Mouse (Mus musculus): ENCODE measurements around the gene Amn.

Gene Amn

GRCm38 (mm10) chr12:111270629-111271277 lies at the start of gene Amn:
Gene Amn (plus strand): TSS chr12:111271095.
- ChIA-PET CTCF (interaction anchor here in 3 of 4 experiments (0.6 to 1.3 kb wide), 7 partner anchors 30 to 1879 kb away, joined by 3 to 8 read pairs (median 3); no protein-coding TSS in a partner anchor), POLR2A (interaction anchor here in 3 of 4 experiments (0.6 to 1.8 kb wide), 6 partner anchors 32 to 257 kb away, joined by 3 to 6 read pairs (median 3); no protein-coding TSS in a partner anchor)

DNA sequence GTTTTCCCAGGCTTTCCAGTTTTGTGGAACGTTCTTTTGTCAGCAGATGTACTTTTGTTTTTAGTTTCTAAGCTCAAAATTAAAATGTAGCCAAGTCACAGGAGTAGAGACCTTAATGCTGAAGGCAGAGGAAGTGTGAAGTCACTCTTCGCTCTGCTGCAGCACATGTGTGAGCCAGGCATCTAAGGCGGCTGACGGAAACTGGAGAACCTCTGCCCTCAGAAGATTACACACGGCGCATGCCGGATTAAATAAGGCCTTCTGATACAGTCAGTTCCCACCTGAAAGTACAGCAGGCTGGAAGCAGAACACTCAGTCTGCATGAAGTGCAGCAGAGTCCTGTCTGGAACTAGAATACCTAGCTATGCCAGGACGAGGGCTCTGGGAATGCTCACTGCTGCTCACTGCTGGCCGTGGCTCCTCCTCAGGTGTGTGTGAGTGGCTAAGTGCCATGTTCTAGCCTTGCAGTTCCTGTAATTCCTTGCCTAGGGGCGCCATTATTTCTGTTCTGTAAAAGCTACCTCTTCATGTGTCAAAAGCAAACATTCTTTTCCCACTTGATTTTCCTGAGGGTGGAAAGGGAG lies 45.6 kb upstream of the Amn start:
- ChIA-PET POLR2A (interaction anchor here in 3 of 4 experiments (0.5 to 1.2 kb wide), 6 partner anchors 10 to 313 kb away, joined by 3 to 4 read pairs (median 3); partner anchors contain the start of gene Eif5 (in 1 of the 3)), CTCF (interaction anchor here in 1 of 4 experiments (1.4 kb wide), 1 partner anchor 82 kb away, joined by 4 read pairs; no protein-coding TSS in a partner anchor)

DNA sequence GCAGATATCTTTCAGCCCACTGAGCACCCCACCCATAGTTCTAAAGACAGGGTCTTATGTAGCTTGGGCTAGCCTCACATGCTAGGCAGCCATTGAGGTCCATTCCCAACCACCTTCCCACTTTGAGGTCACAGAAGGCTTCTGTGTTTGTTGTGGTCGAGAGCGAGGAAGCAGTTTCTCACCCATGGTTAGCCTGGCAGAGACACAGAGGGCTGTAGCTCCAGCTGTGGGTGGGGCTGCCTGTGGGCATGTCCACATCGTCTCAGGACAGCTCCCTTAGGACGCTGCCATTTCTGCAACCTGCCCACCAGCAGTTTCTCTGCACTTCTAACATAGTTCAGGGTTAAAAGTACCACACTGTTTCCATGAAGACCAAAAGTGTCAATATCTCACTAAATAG lies 43.5 kb upstream of the Amn start:
- POLR2A ChIA-PET, result interaction anchor here in 1 of 4 experiments (1.6 kb wide), 1 partner anchor 93 kb away, joined by 3 read pairs; no protein-coding TSS in a partner anchor

DNA sequence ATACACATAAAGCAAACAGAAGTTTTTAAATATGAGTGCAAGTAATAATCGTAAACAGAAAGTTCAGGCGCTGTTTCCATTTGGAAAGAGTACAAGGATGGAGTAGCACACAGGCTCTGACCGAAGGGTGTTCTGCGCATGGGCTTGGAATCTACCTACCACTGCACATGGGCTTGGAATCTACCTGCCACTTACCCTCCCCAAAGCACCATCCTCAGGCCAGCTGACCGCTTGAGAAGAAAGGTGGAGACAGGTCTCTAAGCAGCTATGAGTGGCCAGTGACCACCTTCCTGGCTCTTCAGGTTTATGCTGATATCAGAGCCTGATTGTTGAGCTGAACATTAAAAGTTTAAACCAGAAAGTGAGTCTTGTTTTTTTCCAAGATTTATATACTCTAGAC lies 42.4 kb upstream of the Amn start:
- CTCF ChIA-PET, result no interaction called here
- POLR2A ChIA-PET, result interaction anchor here in 1 of 4 experiments (1.0 to 1.6 kb wide), 2 partner anchors 16 to 92 kb away, joined by 3 to 5 read pairs; no protein-coding TSS in a partner anchor

More for the DNA sequence above, 43.5 kb upstream of the Amn start:
- CTCF ChIA-PET, result interaction anchor here in 1 of 4 experiments (0.5 kb wide), 1 partner anchor 368 kb away, joined by 3 read pairs; no protein-coding TSS in a partner anchor

DNA sequence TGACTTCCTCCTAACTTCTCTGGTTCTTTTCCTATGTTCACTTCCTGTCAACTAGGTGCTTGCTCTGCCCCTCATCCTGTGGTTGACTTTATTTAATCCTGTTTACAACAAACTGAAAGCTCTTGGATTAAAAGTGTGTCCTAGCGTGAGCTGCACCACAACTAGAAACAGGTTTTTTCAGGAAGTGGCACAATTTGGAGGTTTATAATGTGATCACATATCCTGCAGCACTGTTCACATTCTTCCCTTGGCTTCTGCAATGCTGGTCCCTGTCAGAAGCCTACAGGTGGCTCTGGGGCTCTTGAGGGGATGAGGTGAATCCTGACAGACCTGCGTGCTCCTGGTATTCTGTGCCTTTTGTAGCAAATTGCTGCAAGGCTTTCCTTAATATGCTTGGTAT lies 40.1 kb upstream of the Amn start:
- POLR2A ChIA-PET, result interaction anchor here in 1 of 4 experiments (0.6 kb wide), 1 partner anchor 101 kb away, joined by 3 read pairs; no protein-coding TSS in a partner anchor
- CTCF ChIA-PET, result no interaction called here

DNA sequence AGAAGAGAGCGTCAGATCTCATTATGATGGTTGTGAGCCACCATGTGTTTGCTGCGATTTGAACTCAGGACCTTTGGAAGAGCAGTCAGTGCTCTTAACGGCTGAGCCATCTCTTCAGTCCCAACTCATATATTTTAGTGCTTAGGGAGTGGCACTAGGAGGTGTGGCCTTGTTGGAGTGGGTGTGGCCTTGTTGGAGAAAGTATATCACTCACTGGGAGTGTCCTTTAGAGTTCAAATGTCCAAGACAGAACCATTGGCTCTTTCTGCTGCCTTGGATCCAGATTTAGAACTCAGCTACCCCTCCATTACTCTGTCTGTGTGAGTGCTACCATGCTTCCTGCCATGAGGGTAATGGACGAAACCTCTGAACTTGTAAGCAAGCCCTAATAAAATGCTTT lies 37.1 kb upstream of the Amn start:
- POLR2A ChIA-PET, result interaction anchor here in 2 of 4 experiments (0.6 to 1.5 kb wide), 4 partner anchors 15 to 239 kb away, joined by 3 to 5 read pairs (median 4); no protein-coding TSS in a partner anchor
- CTCF ChIA-PET, result interaction anchor here in 2 of 4 experiments (1.0 to 1.9 kb wide), 2 partner anchors 90 kb away, joined by 4 to 5 read pairs; no protein-coding TSS in a partner anchor

- CTCF ChIA-PET, result interaction anchor here in 2 of 4 experiments (1.0 to 1.9 kb wide), 3 partner anchors 90 to 235 kb away, joined by 4 to 5 read pairs (median 5); no protein-coding TSS in a partner anchor
- POLR2A ChIA-PET, result interaction anchor here in 3 of 4 experiments (0.6 to 1.5 kb wide), 10 partner anchors 9 to 346 kb away, joined by 3 to 5 read pairs (median 3); partner anchors contain the start of gene Rcor1 (in 1 of the 3)
These were observed 36.5 kb upstream of the Amn start for GRCm38 (mm10) chr12:111234383-111234782.

- CTCF ChIA-PET, result interaction anchor here (0.5 to 1.9 kb wide), 4 partner anchors 92 to 1916 kb away, joined by 3 to 5 read pairs (median 4); no protein-coding TSS in a partner anchor
These were observed 35.3 kb upstream of the Amn start for GRCm38 (mm10) chr12:111235631-111236030.

GRCm38 (mm10) chr12:111237611-111238188 lies 33.2 kb upstream of the Amn start:
- CTCF ChIA-PET, result interaction anchor here in 2 of 4 experiments (0.6 to 1.0 kb wide), 4 partner anchors 127 to 939 kb away, joined by 3 to 6 read pairs (median 4); no protein-coding TSS in a partner anchor
- POLR2A ChIA-PET, result interaction anchor here in 2 of 4 experiments (0.9 to 1.7 kb wide), 2 partner anchors 33 to 264 kb away, joined by 3 to 6 read pairs; partner anchors contain the start of gene Amn (in 1 of the 2)

More at GRCm38 (mm10) chr12:111235631-111236030, 35.3 kb upstream of the Amn start:
- POLR2A ChIA-PET, result interaction anchor here in 2 of 4 experiments (0.6 to 1.5 kb wide), 3 partner anchors 11 to 302 kb away, joined by 3 to 5 read pairs (median 4); partner anchors contain the start of gene Eif5 (in 1 of the 2)

GRCm38 (mm10) chr12:111238345-111238744 lies 32.5 kb upstream of the Amn start:
- POLR2A ChIA-PET, result interaction anchor here in 2 of 4 experiments (0.8 to 1.7 kb wide), 3 partner anchors 32 to 263 kb away, joined by 3 to 6 read pairs (median 3); partner anchors contain the start of gene Amn (in 1 of the 2)

GRCm38 (mm10) chr12:111238778-111239177 lies 32.1 kb upstream of the Amn start:
- ChIA-PET CTCF (interaction anchor here in 1 of 4 experiments (1.0 kb wide), 1 partner anchor 126 kb away, joined by 3 read pairs; no protein-coding TSS in a partner anchor), POLR2A (interaction anchor here in 2 of 4 experiments (0.8 to 1.7 kb wide), 2 partner anchors 32 to 36 kb away, joined by 3 to 6 read pairs; partner anchors contain the start of gene Amn (in 1 of the 2))

More at GRCm38 (mm10) chr12:111238345-111238744, 32.5 kb upstream of the Amn start:
- CTCF ChIA-PET, result interaction anchor here in 2 of 4 experiments (0.6 to 1.0 kb wide), 3 partner anchors 126 to 303 kb away, joined by 3 to 6 read pairs (median 3); no protein-coding TSS in a partner anchor

GRCm38 (mm10) chr12:111239930-111240329 lies 31.0 kb upstream of the Amn start:
- ChIA-PET CTCF (interaction anchor here in 2 of 4 experiments (0.5 to 1.0 kb wide), 5 partner anchors 14 to 291 kb away, joined by 3 to 4 read pairs (median 3); partner anchors contain the start of gene Amn (in 1 of the 2)), POLR2A (no interaction called here)

- ChIA-PET CTCF (interaction anchor here in 2 of 4 experiments (0.6 to 1.2 kb wide), 3 partner anchors 92 to 385 kb away, joined by 3 to 15 read pairs (median 3); no protein-coding TSS in a partner anchor), POLR2A (interaction anchor here in 3 of 4 experiments (0.6 to 1.6 kb wide), 8 partner anchors 10 to 437 kb away, joined by 3 to 7 read pairs (median 4); no protein-coding TSS in a partner anchor)
These were observed 29.0 kb upstream of the Amn start for GRCm38 (mm10) chr12:111241916-111242315.

GRCm38 (mm10) chr12:111242346-111242745 lies 28.5 kb upstream of the Amn start:
- CTCF ChIA-PET, result interaction anchor here in 1 of 4 experiments (1.2 kb wide), 1 partner anchor 93 kb away, joined by 3 read pairs; no protein-coding TSS in a partner anchor
- POLR2A ChIA-PET, result interaction anchor here in 2 of 4 experiments (0.6 to 0.8 kb wide), 3 partner anchors 281 to 437 kb away, joined by 3 to 7 read pairs (median 4); no protein-coding TSS in a partner anchor

GRCm38 (mm10) chr12:111243733-111244132 lies 27.2 kb upstream of the Amn start:
- CTCF ChIA-PET, result no interaction called here
- POLR2A ChIA-PET, result interaction anchor here in 1 of 4 experiments (1.8 to 2.2 kb wide), 2 partner anchors 15 to 17 kb away, joined by 5 to 8 read pairs; no protein-coding TSS in a partner anchor

DNA sequence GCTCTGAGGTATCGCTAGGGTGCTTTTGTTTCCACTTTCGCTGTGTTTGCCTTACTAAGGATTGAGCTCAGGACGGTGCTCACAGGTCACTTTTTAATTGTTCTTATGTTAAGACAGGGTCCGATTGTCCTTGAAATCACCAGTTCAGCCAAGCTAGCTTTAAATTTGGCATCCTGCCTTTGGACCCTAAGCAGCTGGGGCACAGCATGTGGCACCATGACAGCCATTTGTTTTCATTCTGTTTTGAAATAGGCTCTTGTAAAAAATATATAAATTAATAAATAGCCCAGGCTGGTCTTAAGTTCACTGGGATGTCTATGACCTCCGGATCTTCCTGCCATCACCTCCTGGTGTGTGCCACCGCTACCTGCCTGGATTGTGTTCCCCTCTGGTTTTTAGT lies 25.8 kb upstream of the Amn start:
- ChIA-PET CTCF (interaction anchor here in 2 of 4 experiments (0.7 to 1.0 kb wide), 2 partner anchors 80 to 1348 kb away, joined by 3 read pairs; no protein-coding TSS in a partner anchor), POLR2A (interaction anchor here in 1 of 4 experiments (1.8 to 2.2 kb wide), 2 partner anchors 15 to 16 kb away, joined by 5 to 8 read pairs; no protein-coding TSS in a partner anchor)

GRCm38 (mm10) chr12:111246808-111247464 lies 24.0 kb upstream of the Amn start:
- POLR2A ChIA-PET, result no interaction called here
- CTCF ChIA-PET, result no interaction called here
